Mouse (Mus musculus) embryonic facial prominence, embryonic 13.5 days (tissue): Measurements from ENCODE around the gene Mitf. TPM values are rescaled to one million over a fixed set of nuclear protein-coding genes. Genes with fewer than 3 reads are reported as not detected.

Experiments used
- ATAC-seq: fragments of 200-750 bp; cut with Nextera tagmentation; 2 replicates; pipeline ENCODE4 v1.8.0; 2017; ENCODE audit warnings: low read depth; ENCODE audit not compliant: insufficient number of reproducible peaks, insufficient read depth, low FRiP score, low TSS enrichment
- H3K27ac ChIP-seq: fragments of 300-500 bp; sonication (generic); 2 replicates; pipeline ENCODE4 v1.5.1; 2015; ENCODE audit warnings: moderate library complexity, mild to moderate bottlenecking, inconsistent platforms
- H3K27me3 ChIP-seq: fragments of 300-500 bp; sonication (generic); 2 replicates; pipeline ENCODE4 v1.6.1; 2015; ENCODE audit warnings: mild to moderate bottlenecking, inconsistent platforms
- H3K36me3 ChIP-seq: fragments of 300-500 bp; sonication (generic); 2 replicates; pipeline ENCODE4 v1.6.1; 2015; ENCODE audit warnings: mild to moderate bottlenecking, inconsistent platforms
- H3K4me1 ChIP-seq: fragments of 300-500 bp; sonication (generic); 2 replicates; pipeline ENCODE4 v1.6.1; 2015; ENCODE audit warnings: inconsistent platforms
- H3K4me2 ChIP-seq: fragments of 300-500 bp; sonication (generic); 2 replicates; pipeline ENCODE4 v1.6.1; 2015; ENCODE audit warnings: moderate library complexity, mild to moderate bottlenecking, inconsistent platforms
- H3K4me3 ChIP-seq: fragments of 300-500 bp; sonication (generic); 2 replicates; pipeline ENCODE4 v1.5.1; 2015; ENCODE audit warnings: mild to moderate bottlenecking, inconsistent platforms
- H3K9ac ChIP-seq: fragments of 300-500 bp; sonication (generic); 2 replicates; pipeline ENCODE4 v1.6.1; 2015; ENCODE audit warnings: mild to moderate bottlenecking, inconsistent platforms
- H3K9me3 ChIP-seq: fragments of 300-500 bp; sonication (generic); 2 replicates; pipeline ENCODE4 v1.6.1; 2016; ENCODE audit warnings: inconsistent platforms
- WGBS: fragments of 180-500 bp; shearing (Covaris S2); methylation state at CpG from one replicate; pipeline ENCODE4 v1.1.7; 2015; ENCODE audit warnings: mixed read lengths; 5-methylcytosine and 5-hydroxymethylcytosine counted together
- polyA plus RNA-seq: library from polyadenylated mRNA; unstranded; fragments of >200 nt; fragmentation: Nextera tagmentation; extraction: Ambion mirVana; gene quantifications from 2 replicates; pipeline ENCODE4 v1.2.1, GENCODE M21; 2015

Gene Mitf
- polyA plus RNA-seq, 1 experiment from 2014 or later: 2.5 TPM

GRCm38 (mm10) chr6:98061878-98062277 lies 255.0 kb downstream of the Mitf start:
- Histone ChIP-seq H3K27me3 (no peaks in the 10 kb centered on the region), H3K4me1 (no peaks in the 10 kb centered on the region), H3K4me2 (no peak overlapping the region), H3K9me3 (no peaks in the 10 kb centered on the region), H3K9ac (no peak overlapping the region), H3K36me3 (no peaks in the 10 kb centered on the region), H3K27ac (no peak overlapping the region), H3K4me3 (no peak overlapping the region)
- no peak for ATAC-seq
- WGBS: 88% methylated on average over 13 of the region's 13 CpGs

- H3K4me3 ChIP-seq: no peak overlapping the region
- no peak overlapping the region for H3K27ac ChIP-seq
- ATAC-seq: no peak
- no peaks in the 10 kb centered on the region for H3K36me3 ChIP-seq
- no peaks in the 10 kb centered on the region for H3K27me3 ChIP-seq
- no peaks in the 10 kb centered on the region for H3K9me3 ChIP-seq
- H3K9ac ChIP-seq: no peak overlapping the region
- 24% methylated on average over 5 of the region's 5 CpGs for WGBS
- H3K4me1 ChIP-seq: no peaks in the 10 kb centered on the region
- H3K4me2 ChIP-seq: no peak overlapping the region
These were observed 258.1 kb downstream of the Mitf start for GRCm38 (mm10) chr6:98064926-98065325.

GRCm38 (mm10) chr6:98066420-98066819 lies 259.6 kb downstream of the Mitf start:
- Histone ChIP-seq H3K9me3 (no peaks in the 10 kb centered on the region), H3K27me3 (no peaks in the 10 kb centered on the region), H3K4me3 (no peak overlapping the region), H3K4me1 (no peaks in the 10 kb centered on the region), H3K27ac (no peak overlapping the region), H3K4me2 (no peak overlapping the region), H3K36me3 (no peaks in the 10 kb centered on the region), H3K9ac (no peak overlapping the region)
- WGBS: 80% methylated on average over 4 of the region's 4 CpGs
- no peak for ATAC-seq

Other genes with a start within 250 kb of the Mitf start
- 13.5 and 15.4 TPM in 2 replicates for gene Frmd4b, start 189.5 kb upstream of the Mitf start, polyA plus RNA-seq